Mouse (Mus musculus) embryonic facial prominence, embryonic 11.5 days (tissue): ENCODE results near the gene Ceacam20. TPM values are rescaled to one million over a fixed set of nuclear protein-coding genes. Genes with fewer than 3 reads are reported as not detected.

Source experiments
- ATAC-seq: fragments of 200-750 bp; cut with Nextera tagmentation; replicated peaks from 2 replicates; pipeline ENCODE4 v1.8.0; 2017; ENCODE audit warnings: low read depth; ENCODE audit not compliant: insufficient number of reproducible peaks, low FRiP score, low TSS enrichment
- DNase-seq: peaks from one replicate; pipeline ENCODE4 v3.0.0-alpha.2; 2015; ENCODE audit warnings: low spot score
- H3K27ac ChIP-seq: fragments of 300-500 bp; sonication (generic); replicated peaks from 2 replicates; pipeline ENCODE4 v1.5.1; 2014; ENCODE audit warnings: mild to moderate bottlenecking, low read depth, low read length, control low read depth
- H3K27me3 ChIP-seq: fragments of 300-500 bp; sonication (generic); 2 replicates; pipeline ENCODE4 v1.6.1; 2014; ENCODE audit warnings: mild to moderate bottlenecking, low read length, moderate library complexity, mixed read lengths; ENCODE audit not compliant: control insufficient read depth, insufficient read depth
- H3K36me3 ChIP-seq: fragments of 300-500 bp; sonication (generic); replicated peaks from 2 replicates; pipeline ENCODE4 v1.6.1; 2014; ENCODE audit warnings: low read depth, mild to moderate bottlenecking, low read length, moderate library complexity, mixed read lengths; ENCODE audit not compliant: control insufficient read depth, insufficient read depth
- H3K4me1 ChIP-seq: fragments of 300-500 bp; sonication (generic); 2 replicates; pipeline ENCODE4 v1.6.1; 2014; ENCODE audit warnings: low read length, mixed read lengths; ENCODE audit not compliant: control insufficient read depth, insufficient read depth
- H3K4me2 ChIP-seq: fragments of 300-500 bp; sonication (generic); 2 replicates; pipeline ENCODE4 v1.6.1; 2014; ENCODE audit warnings: low read depth, mild to moderate bottlenecking, control low read depth, low read length, moderate library complexity
- H3K4me3 ChIP-seq: fragments of 300-500 bp; sonication (generic); 2 replicates; pipeline ENCODE4 v1.5.1; 2014; ENCODE audit warnings: low read depth, low read length, control low read depth
- H3K9ac ChIP-seq: fragments of 300-500 bp; sonication (generic); replicated peaks from 2 replicates; pipeline ENCODE4 v1.6.1; 2014; ENCODE audit warnings: mild to moderate bottlenecking, control low read depth, low read length
- H3K9me3 ChIP-seq: fragments of 300-500 bp; sonication (generic); replicated peaks from 2 replicates; pipeline ENCODE4 v1.6.1; 2016; ENCODE audit warnings: mild to moderate bottlenecking, low read length, inconsistent platforms, mixed read lengths; ENCODE audit not compliant: control insufficient read depth
- WGBS: fragments of 180-500 bp; shearing (Covaris S2); extraction: QIAGEN DNeasy Blood & Tissue Kit; methylation state at CpG from one replicate; pipeline ENCODE4 v1.1.7; 2014; 5-methylcytosine and 5-hydroxymethylcytosine counted together
- polyA plus RNA-seq: library from polyadenylated mRNA; unstranded; fragments of >200 nt; fragmentation: Nextera tagmentation; extraction: Ambion mirVana; gene quantifications from 2 replicates; pipeline ENCODE4 v1.2.1, GENCODE M21; 2014

The Ceacam20 gene
- polyA plus RNA-seq, 1 experiment from 2014 or later = not detected

GRCm38 (mm10) chr7:19953054-19953453 lies 12.2 kb upstream of the Ceacam20 start:
- no peak overlapping the region for H3K4me3 ChIP-seq
- H3K9ac ChIP-seq = no peak overlapping the region
- no peak overlapping the region for H3K4me2 ChIP-seq
- ATAC-seq (no peak), DNase-seq (no peak)
- WGBS = 46% methylated on average over 9 of the region's 9 CpGs
- no peaks in the 10 kb centered on the region for H3K4me1 ChIP-seq
- no peak overlapping the region for H3K27ac ChIP-seq
- H3K36me3 ChIP-seq = no peaks in the 10 kb centered on the region
- no peaks in the 10 kb centered on the region for H3K9me3 ChIP-seq
- no peaks in the 10 kb centered on the region for H3K27me3 ChIP-seq

DNA sequence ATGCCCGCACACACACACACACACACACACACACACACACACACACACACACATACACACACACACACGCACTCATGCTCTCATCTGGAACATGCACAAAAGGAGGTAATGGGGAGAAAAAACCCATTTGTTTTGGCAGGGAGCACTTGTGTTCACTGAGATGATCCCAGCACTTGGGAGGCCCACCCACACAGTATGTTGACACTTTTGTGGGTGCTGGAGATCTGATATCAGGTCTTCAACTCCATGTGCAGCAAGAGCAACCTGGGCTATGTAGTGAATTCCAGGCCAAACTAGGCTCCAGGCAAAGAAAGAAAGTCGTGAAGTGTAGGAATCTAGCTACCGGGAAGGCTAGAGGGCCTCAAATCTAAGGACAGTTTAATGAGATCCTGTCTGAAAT lies 9.4 kb upstream of the Ceacam20 start:
- 83% methylated on average over 4 of the region's 4 CpGs for WGBS
- Histone ChIP-seq H3K4me3 (no peak overlapping the region), H3K4me1 (no peaks in the 10 kb centered on the region), H3K9ac (no peak overlapping the region), H3K9me3 (no peaks in the 10 kb centered on the region), H3K36me3 (no peaks in the 10 kb centered on the region), H3K27ac (no peak overlapping the region), H3K4me2 (no peak overlapping the region), H3K27me3 (no peaks in the 10 kb centered on the region)
- ATAC-seq (no peak), DNase-seq (no peak)

- no peak; the same call in 1 of the 2 replicates for ATAC-seq
- WGBS = 4% methylated on average over 7 of the region's 7 CpGs
- Histone ChIP-seq H3K4me1 (no peaks in the 10 kb centered on the region), H3K4me3 (no peak overlapping the region), H3K9ac (no peak overlapping the region), H3K27ac (no peak overlapping the region), H3K4me2 (no peak overlapping the region), H3K36me3 (no peaks in the 10 kb centered on the region), H3K9me3 (no peaks in the 10 kb centered on the region), H3K27me3 (no peaks in the 10 kb centered on the region)
- peak; percentile 92 for DNase-seq
These were observed 8.9 kb upstream of the Ceacam20 start for GRCm38 (mm10) chr7:19956341-19956781.

GRCm38 (mm10) chr7:19962423-19962822 lies 2.8 kb upstream of the Ceacam20 start:
- 57% methylated on average over 1 of the region's 1 CpGs for WGBS
- ATAC-seq = no peak

GRCm38 (mm10) chr7:19969106-19969505 lies 3.9 kb downstream of the Ceacam20 start:
- H3K4me2 ChIP-seq = no peak overlapping the region
- no peaks in the 10 kb centered on the region for H3K27me3 ChIP-seq
- no peaks in the 10 kb centered on the region for H3K4me1 ChIP-seq
- H3K36me3 ChIP-seq = no peaks in the 10 kb centered on the region
- WGBS = 73% methylated on average over 3 of the region's 3 CpGs
- no peak overlapping the region for H3K4me3 ChIP-seq
- DNase-seq (no peak), ATAC-seq (no peak)
- no peak overlapping the region for H3K27ac ChIP-seq
- H3K9ac ChIP-seq = no peak overlapping the region
- 0 out of 2 replicates have a peak, but pooled peaks cover 6% of the 10 kb centered on the region for H3K9me3 ChIP-seq

More at GRCm38 (mm10) chr7:19962423-19962822, 2.8 kb upstream of the Ceacam20 start:
- H3K4me2 ChIP-seq = no peak overlapping the region
- no peaks in the 10 kb centered on the region for H3K9me3 ChIP-seq
- DNase-seq = no peak
- H3K36me3 ChIP-seq = no peaks in the 10 kb centered on the region
- no peak overlapping the region for H3K9ac ChIP-seq
- no peaks in the 10 kb centered on the region for H3K27me3 ChIP-seq
- H3K4me3 ChIP-seq = no peak overlapping the region
- no peak overlapping the region for H3K27ac ChIP-seq
- no peaks in the 10 kb centered on the region for H3K4me1 ChIP-seq

- ATAC-seq (no peak), DNase-seq (no peak)
- no peak overlapping the region for H3K9ac ChIP-seq
- no peaks in the 10 kb centered on the region for H3K4me1 ChIP-seq
- no peak overlapping the region for H3K4me2 ChIP-seq
- WGBS = 88% methylated on average over 4 of the region's 4 CpGs
- H3K9me3 ChIP-seq = 0 out of 2 replicates have a peak, but pooled peaks cover 6% of the 10 kb centered on the region
- no peaks in the 10 kb centered on the region for H3K36me3 ChIP-seq
- H3K27me3 ChIP-seq = no peaks in the 10 kb centered on the region
- no peak overlapping the region for H3K27ac ChIP-seq
- H3K4me3 ChIP-seq = no peak overlapping the region
These were observed 4.4 kb downstream of the Ceacam20 start for GRCm38 (mm10) chr7:19969541-19970090.

GRCm38 (mm10) chr7:19970196-19970595 lies 5.0 kb downstream of the Ceacam20 start:
- DNase-seq = no peak
- 84% methylated on average over 8 of the region's 8 CpGs for WGBS
- Histone ChIP-seq H3K9ac (no peak overlapping the region), H3K27ac (no peak overlapping the region), H3K4me2 (no peak overlapping the region), H3K4me1 (no peaks in the 10 kb centered on the region), H3K9me3 (0 out of 2 replicates have a peak, but pooled peaks cover 6% of the 10 kb centered on the region), H3K27me3 (no peaks in the 10 kb centered on the region), H3K36me3 (no peaks in the 10 kb centered on the region), H3K4me3 (no peak overlapping the region)
- ATAC-seq = no peak

- H3K9me3 ChIP-seq = 0 out of 2 replicates have a peak, but pooled peaks cover 6% of the 10 kb centered on the region
- H3K27me3 ChIP-seq = no peaks in the 10 kb centered on the region
- H3K4me2 ChIP-seq = no peak overlapping the region
- H3K27ac ChIP-seq = no peak overlapping the region
- H3K4me3 ChIP-seq = no peak overlapping the region
- H3K4me1 ChIP-seq = no peaks in the 10 kb centered on the region
- DNase-seq = no peak
- H3K9ac ChIP-seq = no peak overlapping the region
- no peak for ATAC-seq
- 94% methylated on average over 4 of the region's 4 CpGs for WGBS
- H3K36me3 ChIP-seq = no peaks in the 10 kb centered on the region
These were observed 6.3 kb downstream of the Ceacam20 start for GRCm38 (mm10) chr7:19971516-19971915.
